Mouse (Mus musculus): ENCODE measurements around the gene Ripor1.

Ripor1 gene

DNA sequence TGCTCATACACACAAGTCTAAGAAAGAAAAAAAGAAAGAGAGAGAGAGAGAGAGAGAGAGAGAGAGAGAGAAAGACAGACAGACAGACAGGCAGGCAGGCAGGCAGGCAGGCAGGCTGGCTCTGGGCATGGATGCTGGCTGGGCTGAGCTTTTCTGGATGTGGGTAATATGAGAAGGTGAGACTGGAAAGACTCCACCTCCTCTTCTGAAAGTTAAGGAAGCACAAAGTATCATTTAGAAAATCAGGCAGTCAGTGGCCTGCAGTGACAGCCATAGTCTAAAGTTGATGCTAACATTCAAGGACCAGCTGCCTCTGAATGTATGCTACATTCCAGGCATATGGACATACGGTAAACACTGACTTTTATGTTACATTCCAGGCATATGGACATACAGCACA lies 19.8 kb downstream of the Ripor1 start:
- DNase-seq (ENCODE audit: low spot score in 2 of 2) = no peak

DNA sequence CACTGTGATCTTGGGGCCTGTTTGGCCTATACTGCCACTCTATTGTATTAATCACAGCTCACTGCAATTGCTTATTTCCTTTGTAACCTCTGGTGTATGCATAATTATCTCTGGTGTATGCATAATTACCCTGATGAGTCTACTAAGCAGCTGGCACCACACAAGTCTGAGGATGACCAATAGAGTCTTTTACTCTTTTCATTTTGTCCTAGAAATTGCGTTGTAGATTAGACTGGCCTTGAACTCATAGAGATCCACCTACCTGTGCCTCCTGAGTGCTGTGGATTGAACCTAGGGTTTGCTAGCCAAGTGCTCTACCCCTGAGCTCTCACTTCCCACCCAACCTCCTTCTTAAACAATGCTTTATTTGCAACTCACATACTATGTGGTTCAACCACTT lies 21.0 kb downstream of the Ripor1 start:
- DNase-seq (ENCODE audit: low spot score in 2 of 2) = no peak

- no peak for DNase-seq (ENCODE audit: low spot score in 2 of 2)
Measured at GRCm38 (mm10) chr8:105629337-105629736, 24.3 kb downstream of the Ripor1 start.

DNA sequence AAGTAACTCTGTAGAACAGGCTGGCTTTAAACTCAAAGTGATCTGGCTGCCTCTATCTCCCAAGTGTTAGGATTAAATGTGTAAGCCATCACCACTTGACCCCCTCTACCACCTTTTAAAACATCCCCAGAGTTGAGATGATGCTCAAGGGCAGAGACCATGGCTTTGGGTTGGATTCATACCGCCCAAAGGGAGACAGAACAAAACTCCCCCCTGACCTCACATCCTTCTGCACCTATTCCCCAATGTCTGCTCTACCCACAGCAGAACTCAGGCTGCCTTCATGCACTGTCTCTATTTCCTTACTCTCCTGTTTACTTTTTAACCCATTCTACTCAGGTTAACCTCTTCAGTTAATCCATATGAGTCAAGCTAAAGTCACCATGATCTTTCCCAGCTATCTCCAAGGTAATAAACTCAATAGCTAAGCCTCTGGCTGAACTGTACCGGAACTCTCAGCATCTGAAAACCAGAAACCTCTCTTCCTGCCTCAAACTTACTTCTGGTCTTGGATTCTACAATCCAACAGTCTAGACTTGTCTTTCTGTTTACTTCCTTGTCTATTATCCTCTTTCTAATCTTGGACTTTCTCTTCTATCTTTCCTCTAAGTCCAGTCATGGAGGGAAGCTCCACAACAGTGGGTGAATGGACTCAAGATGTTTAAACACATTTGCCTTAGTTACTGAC lies 29.9 kb downstream of the Ripor1 start:
- DNase-seq (ENCODE audit: low spot score in 2 of 2) = no peak

DNA sequence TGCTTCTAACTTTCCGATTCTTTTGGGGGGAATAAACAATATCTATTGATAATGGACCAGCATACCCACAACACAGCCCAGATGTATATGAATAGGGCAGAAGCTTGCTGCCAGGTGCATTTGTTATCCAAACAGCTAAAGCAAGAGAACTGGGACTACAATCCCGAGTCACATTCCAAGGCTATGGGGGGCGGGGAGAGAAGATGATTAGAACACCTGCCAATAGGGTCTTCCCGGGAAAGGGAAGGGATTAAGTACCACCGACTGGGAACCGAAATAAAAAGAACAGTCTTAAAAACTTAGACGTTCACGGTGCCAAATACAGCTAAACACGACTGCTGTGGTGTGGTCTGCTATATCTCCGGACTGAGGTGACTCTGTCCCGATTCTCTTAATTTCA lies 30.4 kb downstream of the Ripor1 start:
- DNase-seq (ENCODE audit: low spot score in 2 of 2) = no peak

GRCm38 (mm10) chr8:105636018-105636962 lies 31.2 kb downstream of the Ripor1 start, which contains the start of gene Ctcf:
Gene Ctcf, plus strand, starts transcription at chr8:105636568.
- DNase-seq (ENCODE audit: low spot score in 2 of 2) = peak; percentile 84 to 94

DNA sequence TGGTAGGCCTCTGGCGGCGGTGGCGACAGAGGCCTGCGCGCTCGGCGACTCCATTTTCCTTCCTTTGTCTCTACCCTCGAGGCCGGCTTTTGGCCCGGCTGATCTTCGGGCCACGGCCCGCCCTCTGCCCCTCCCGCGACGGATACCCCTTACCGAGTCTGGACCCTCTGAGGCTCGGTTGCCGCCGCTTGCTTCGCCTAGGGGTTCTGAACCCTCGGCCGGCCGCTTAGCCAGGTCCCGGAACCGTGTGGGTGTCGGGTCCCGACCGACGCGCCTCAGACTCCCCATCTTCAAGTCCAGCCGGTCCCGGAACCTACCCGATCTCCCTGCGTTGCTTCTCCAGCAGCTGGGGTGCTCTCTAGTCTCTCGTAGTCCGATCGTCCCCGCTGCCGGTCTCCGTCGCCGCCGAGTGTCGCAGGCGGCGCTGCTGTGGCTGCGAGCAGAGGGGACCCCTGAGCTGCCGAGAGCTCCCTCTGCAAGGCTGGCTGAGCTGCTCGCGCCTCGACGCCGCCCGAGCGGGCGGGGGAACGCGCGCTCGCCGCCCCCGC lies 32.0 kb downstream of the Ripor1 start, which contains the start of gene Agrp:
Agrp (minus strand) TSS at position 431 of the 548 bp plus-strand sequence.
- DNase-seq (ENCODE audit: low spot score in 2 of 2) = peak; percentile 41 to 60

- no peak for DNase-seq (ENCODE audit: low spot score in 2 of 2)
Measured at GRCm38 (mm10) chr8:105637601-105638041, 32.6 kb downstream of the Ripor1 start.

DNA sequence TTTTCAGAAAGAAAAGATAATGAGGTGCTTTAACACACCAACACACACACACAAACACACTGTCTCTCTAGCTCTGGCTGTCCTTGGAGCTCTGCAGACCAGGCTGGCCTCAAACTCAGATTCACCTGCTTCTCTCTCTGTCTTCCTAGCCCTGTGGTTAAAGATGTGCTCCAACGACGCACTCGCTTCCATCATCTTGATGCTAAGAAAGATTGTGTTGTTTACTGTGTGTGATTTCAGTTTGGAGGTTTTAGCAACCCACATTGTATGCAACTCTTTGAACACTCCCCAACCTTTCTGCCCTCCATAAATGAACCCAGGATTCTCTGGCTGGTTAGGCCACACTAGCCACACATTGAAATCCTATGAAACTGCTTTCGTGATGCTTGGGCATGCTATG lies 33.5 kb downstream of the Ripor1 start:
- no peak for DNase-seq (ENCODE audit: low spot score in 2 of 2)

DNA sequence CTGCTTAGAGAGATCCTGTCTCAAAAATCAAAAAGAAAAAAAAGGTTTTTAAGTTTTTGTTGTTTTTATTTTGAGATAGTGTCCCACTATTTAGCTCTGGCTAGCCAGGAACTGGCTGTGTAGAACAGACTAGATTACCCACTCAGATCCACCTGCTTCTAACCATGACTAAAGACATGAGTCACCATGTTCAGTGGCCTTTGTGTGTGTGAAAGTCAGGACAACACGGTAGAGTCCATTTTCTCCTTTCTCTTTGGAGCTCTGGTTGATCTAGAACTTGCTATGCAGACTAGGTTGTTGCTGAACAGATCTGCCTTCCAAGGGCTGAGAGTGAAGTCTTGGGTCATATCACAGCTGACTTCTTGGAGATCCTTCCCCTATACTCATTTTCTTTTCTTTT lies 34.8 kb downstream of the Ripor1 start:
- DNase-seq (ENCODE audit: low spot score in 2 of 2) = no peak

GRCm38 (mm10) chr8:105640511-105640910 lies 35.5 kb downstream of the Ripor1 start:
- DNase-seq (ENCODE audit: low spot score in 2 of 2) = no peak

DNA sequence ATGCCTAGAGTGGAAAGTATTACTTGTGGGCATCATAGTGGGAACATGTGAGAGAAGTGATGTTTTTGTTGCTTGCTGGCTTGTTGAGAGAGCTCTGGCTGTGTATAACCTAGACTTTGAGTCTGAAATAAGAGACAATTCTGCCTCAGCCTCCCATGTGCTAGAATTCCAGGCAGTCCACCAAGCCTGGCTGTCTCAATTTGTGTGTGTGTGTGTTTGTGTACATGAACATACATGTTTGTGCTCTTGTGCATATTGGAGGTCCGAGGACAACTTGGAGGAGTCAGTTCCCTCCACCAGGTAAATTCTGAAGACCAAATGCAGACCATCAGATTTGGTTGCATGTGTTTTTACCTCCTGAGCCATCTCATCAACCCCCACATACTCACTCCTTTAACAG lies 40.1 kb downstream of the Ripor1 start:
- DNase-seq (ENCODE audit: low spot score in 2 of 2) = no peak

DNA sequence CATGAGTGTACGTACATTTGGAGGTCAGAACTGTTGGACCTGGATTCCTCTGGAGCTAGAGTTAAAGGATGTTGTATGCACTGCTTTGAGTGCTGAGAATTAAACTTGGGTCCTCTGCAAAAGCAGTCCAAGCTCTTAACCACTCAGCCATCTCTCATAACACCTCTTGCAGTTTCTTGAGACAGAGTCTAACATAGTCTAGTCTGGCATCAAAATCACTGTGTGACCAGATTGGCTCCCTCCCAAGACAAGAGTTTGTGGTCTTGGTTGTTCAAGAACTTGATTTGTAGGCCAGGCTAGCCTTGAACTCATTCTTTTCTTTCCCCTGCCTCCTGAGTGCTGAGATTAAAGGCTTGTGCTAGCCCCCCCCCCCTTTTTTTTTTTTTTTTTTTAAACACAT lies 43.9 kb downstream of the Ripor1 start:
- DNase-seq (ENCODE audit: low spot score in 2 of 2) = no peak

- DNase-seq (ENCODE audit: low spot score in 2 of 2) = no peak
Measured at GRCm38 (mm10) chr8:105657641-105658040, 52.6 kb downstream of the Ripor1 start.

DNA sequence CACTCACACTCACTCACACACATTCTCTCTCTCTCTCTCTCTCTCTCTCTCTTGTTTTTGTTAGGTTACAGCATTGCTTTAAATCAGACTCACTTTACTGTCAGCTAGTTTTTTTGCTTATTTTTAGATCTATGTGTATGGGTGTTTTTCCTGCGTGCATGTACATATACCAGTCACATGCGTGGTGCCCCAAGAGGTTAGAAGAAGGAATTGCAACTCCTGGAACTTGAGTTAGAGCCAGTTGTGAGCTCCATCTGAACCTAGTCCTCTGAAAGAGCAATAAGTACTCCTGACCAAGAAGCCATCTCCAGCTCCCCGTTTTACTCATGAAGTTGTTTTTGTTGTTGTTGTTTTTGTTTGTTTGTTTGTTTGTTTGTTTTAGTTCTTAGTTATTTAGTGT lies 56.1 kb downstream of the Ripor1 start:
- no peak for DNase-seq (ENCODE audit: low spot score in 2 of 2)
